Mouse (Mus musculus) heart, postnatal 25 days (tissue): ENCODE measurements at regions not wholly inside any gene's neighbourhood (a gene's known extent, or its start where the extent isn't known, plus 50 kb on each side); places are given as distances from the start of the nearest gene placed in this dataset.
A peak's percentile ranks its signal among the peaks of the same experiment; 100 is the strongest.

Source experiments
- DNase-seq: peaks from one replicate; pipeline ENCODE4 v3.0.0; 2022; ENCODE audit warnings: low spot score
- intact Hi-C: fragments of 180-260 bp; cut with DNase I; formaldehyde crosslinking; loops from one replicate; pipeline ENCODE4 v1.15.1; 2025

GRCm38 (mm10) chr1:73591342-73592099 is 532.7 kb downstream of the Tns1 start:
- DNase-seq, result no peak
- intact Hi-C loops, result no loop called here

- intact Hi-C loops, result no loop called here
- no peak for DNase-seq
Observed at GRCm38 (mm10) chr1:73579680-73580079, 544.6 kb downstream of the Tns1 start.

DNA sequence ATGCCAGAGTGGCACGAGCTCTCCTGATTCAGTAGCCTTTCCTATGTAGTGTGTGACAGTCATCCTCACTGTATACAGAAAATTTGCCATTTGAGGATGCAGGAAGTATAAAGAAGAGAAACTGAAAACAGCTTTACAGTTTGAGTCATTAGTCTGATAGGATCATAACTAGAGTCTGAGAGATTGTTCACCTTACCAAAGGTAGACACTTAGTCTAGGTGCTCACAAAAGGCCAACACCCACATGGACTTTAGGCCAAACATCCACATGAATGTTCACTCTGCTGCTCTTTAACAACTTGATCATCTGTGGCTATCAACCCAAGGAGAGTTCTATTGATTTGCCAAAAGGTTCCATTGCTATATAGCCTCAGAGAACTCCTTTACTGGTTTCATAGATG is 547.2 kb downstream of the Tns1 start:
- intact Hi-C loops, result no loop called here
- no peak for DNase-seq

DNA sequence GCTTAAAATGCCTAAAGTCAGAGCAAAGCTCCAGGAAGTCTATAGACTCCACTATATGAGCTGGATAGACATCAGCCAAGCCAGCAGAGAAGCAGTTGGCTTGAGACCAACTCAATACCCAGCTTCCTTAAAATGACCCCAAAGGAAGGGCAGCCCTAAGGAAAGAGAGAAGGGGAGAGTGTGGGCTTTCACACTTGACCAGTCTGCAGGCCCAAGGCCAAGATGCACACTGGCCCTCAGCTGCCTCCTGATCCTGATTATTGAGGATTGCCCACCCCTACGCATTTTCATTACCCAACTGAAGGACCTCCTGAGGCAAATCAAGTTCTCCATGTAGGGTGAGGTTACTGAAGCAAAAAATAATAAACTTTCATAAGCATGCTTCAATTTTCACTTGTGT is 548.6 kb downstream of the Tns1 start:
- intact Hi-C loops, result no loop called here
- DNase-seq, result no peak

DNA sequence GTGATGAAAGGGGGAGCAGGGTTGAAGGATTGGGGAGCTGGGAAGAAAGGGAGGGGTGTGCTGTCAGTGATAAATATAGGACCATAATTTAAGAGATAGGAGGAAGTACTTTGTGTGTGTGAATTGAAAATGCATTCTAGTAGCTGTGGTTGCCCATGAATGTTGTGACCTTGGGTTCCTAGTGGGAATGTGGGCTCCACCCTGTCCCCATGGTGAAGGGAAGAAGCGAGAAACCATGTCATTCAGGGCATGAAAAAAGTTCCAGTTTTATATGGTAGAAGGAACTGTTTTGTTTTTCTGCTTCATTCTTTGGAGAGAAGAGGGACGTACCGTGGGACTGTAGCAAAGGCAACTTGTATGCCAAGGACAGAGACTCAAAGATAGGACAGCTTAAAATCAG is 553.3 kb downstream of the Tns1 start:
- intact Hi-C loops, result no loop called here
- DNase-seq, result no peak

- no peak for DNase-seq
- intact Hi-C loops, result no loop called here
Observed at GRCm38 (mm10) chr1:73566770-73567169, 551.1 kb upstream of the Tnp1 start.

- no peak for DNase-seq
- intact Hi-C loops, result no loop called here
Observed at GRCm38 (mm10) chr1:73560594-73560993, 544.9 kb upstream of the Tnp1 start.

- DNase-seq, result no peak
- intact Hi-C loops, result no loop called here
Observed at GRCm38 (mm10) chr1:73547877-73548276, 532.2 kb upstream of the Tnp1 start.

DNA sequence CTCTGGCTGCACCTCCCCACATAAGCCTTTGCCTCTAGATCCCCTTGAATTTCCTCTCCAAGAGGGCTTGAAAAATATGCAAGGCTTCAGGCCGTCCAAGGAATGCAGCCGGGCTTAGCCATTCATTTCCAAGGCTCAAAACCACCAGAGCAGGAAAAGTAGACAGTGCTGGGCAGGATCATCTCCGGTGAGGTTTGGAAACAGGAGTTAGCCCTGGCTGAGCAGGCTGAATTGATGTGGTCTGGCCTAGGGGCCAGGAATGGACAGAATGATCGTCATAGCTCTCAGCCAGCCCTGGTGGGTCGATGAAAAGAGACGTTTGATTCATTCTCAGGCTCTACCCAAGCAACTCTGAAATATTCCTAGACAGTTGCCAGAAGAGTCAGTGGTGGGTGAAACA is 529.7 kb upstream of the Tnp1 start:
- no peak for DNase-seq
- intact Hi-C loops, result no loop called here

DNA sequence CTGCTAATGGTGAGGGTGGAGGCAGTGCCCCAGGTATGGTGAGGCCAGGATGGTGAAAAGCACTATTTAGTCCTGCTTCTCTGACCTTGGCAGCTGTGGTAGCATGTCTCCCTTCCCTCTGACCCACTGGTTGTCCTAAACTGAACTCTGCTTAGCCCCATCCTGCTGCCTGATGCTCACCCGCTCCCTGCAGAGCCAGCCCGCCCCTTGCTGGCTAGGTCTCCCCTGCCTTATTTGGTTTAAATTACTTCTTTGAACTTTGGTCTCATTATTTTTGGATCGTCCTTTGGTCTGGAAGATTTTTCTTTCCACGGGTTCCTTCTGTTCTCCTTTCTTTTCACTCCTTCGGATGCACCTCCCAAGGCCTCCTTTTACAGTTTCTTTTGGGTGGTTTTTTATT is 525.7 kb upstream of the Tnp1 start:
- intact Hi-C loops, result no loop called here
- DNase-seq, result no peak

- intact Hi-C loops, result no loop called here
- no peak for DNase-seq
Observed at GRCm38 (mm10) chr1:73538420-73538871, 522.7 kb upstream of the Tnp1 start.

GRCm38 (mm10) chr1:73535726-73536265 is 520.1 kb upstream of the Tnp1 start:
- intact Hi-C loops, result no loop called here
- no peak for DNase-seq

DNA sequence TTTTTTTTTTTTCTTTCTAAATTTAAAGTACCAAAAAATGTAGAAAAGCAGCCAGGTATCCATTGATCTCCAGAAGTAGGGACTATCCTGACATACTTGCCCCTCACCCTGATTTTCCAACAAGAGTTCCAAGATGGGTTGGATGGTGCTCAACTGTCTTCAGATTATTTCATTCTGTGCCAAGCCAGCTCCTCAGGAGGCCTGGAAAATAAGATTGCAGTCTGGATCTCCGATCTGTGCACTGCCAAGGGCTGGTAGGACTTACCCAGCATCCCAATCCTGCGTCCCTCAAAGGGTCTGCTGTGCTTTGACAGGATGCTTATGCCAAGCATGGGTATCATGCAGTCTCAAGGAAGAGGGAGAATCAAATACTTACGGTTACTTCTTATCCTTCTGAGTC is 517.8 kb upstream of the Tnp1 start:
- no peak for DNase-seq
- intact Hi-C loops, result no loop called here

GRCm38 (mm10) chr1:73532316-73532715 is 516.6 kb upstream of the Tnp1 start:
- no peak for DNase-seq
- intact Hi-C loops, result no loop called here

GRCm38 (mm10) chr1:73531831-73532230 is 516.1 kb upstream of the Tnp1 start:
- no peak for DNase-seq

GRCm38 (mm10) chr1:73530326-73530725 is 514.6 kb upstream of the Tnp1 start:
- intact Hi-C loops, result no loop called here
- DNase-seq, result no peak

More at GRCm38 (mm10) chr1:73531831-73532230, 516.1 kb upstream of the Tnp1 start:
- intact Hi-C loops, result no loop called here

DNA sequence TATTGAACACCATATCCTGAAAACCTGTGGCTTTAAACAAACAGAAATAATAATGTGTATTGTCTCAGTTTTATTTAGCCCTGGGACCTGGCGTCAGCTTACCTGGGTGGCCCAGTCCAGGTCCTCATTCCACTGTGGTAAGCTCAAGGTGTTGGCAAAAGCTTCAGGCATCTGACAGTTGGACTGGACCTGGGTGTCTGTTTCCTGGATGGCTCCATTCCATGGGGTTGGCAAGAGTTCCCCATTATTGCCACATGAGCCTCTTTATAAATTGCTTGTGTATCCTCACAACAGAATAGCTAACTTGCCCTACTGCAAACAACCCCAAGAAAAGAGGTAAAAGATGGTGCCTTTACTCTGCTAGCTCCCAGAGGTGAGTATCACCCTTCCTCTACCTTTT is 512.9 kb upstream of the Tnp1 start:
- no peak for DNase-seq
- intact Hi-C loops, result no loop called here

DNA sequence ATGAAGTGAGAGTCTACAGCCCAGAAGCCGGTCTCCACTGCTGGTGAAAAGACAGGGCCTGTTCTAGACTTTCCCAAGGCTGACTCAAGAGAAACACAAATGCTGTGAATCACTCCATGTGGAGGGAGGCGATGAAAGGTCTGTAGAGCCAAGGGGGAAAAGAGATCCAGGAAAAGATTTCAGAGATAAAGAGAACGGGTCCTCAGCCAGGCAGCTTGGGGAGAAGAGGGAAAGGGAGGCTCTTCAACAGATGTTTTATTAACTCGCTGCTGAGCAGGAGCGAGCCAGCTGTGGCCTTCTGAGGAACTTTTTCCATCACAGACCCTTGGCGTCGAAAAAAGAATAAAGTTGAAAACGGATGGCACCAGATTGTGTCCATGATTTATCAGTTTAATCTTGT is 500.7 kb upstream of the Tnp1 start:
- intact Hi-C loops, result no loop called here
- DNase-seq, result peak; percentile 33

GRCm38 (mm10) chr1:73515781-73516180 is 500.1 kb upstream of the Tnp1 start:
- peak; percentile 7 for DNase-seq
- intact Hi-C loops, result no loop called here

DNA sequence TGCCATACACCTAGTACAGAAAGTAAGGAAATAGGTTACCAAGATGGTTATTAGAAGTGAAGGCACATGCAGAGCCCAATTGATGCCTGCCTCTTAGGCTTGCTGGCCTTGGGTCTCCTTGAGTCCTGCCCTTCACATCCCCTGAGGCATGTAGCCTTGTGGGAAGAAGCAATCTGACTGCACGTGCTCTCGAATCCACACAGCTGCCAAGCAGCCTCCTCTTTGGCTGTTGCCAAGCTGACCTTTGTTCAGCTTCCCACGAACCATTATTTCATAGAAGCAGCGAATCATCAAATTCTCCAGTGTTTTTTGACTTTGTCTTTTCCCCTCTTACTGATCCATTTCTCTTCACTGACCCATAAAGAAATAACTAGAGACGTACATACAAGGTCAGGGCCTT is 498.1 kb upstream of the Tnp1 start:
- intact Hi-C loops, result no loop called here
- DNase-seq, result no peak

DNA sequence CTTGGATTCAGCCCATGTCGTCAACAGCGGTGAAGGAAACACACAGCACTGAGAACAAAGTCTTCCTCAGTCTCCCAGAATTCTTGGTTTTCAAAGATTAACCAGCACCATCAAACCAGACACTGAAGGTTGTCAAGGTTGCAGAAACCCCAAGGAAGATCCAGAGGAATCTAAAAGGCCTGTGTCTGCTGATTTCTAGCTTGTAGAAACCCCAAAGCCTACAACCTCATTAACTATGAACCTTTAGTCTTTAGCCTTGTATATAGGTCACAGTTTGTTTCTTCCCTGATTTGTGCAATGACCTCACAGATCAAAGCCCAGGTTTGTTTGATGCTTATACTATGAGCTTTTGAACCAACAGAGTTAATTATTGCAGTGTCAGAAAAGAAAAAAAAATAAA is 497.1 kb upstream of the Tnp1 start:
- no peak for DNase-seq
- intact Hi-C loops, result no loop called here
